11 mouse cellular contexts compared by ENCODE assay signal in the genomic region with DNA sequence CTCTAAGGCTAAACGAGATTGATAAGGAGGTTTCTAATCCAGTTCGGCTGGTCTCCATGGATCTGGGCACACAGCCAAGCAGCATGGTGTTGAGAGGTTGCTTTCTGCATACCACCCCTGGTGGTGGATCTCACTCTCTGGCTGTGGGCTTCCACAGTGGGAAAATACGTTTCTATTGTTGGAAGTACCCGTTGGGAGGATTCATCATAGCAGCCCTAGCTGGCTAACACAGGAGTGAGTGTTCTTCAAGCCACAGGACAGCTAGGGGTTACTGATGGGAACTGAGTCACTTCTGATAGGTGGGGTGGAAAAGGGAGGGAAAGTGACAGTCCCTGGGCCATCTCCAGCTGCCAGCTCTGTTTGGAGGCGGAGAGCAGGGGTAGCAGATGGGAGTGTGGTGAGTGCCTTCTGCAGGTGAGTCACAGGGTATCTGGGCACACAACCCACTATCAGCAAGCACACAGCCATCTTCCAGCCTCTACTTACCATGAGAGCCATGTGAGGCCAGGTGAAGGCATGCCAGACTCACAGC.
A peak's percentile ranks its signal among the peaks of the same experiment; 100 is the strongest.
DNase-seq lines count a peak whose midpoint lies in the region; ATAC-seq and TF ChIP-seq lines count a peak whose summit lies in the region.
"Had no signal": no experiment of that assay in that cellular context is flagged by ENCODE, and none has a peak within 500 bp of the region (broad histone marks: within the 10 kb centered on the region; RNA-seq: fewer than 3 reads in every experiment).

No protein-coding gene starts in this region.

- H3K27ac ChIP-seq in hindbrain, embryonic 11.5 days (ENCODE audit: low read depth, low read length) = no peak overlapping the region
- H3K27ac ChIP-seq in hindbrain, embryonic 12.5 days = no peak overlapping the region
- no peak overlapping the region for H3K27ac ChIP-seq in hindbrain, postnatal 0 days
- no peak overlapping the region for H3K27ac ChIP-seq in midbrain, embryonic 14.5 days (replicated peaks; ENCODE audit: low read depth, low read length)
- H3K27ac ChIP-seq: embryonic facial prominence, embryonic 15.5 days; limb, embryonic 12.5 days had no signal

- H3K79me2 ChIP-seq in C2C12 (ENCODE audit: control insufficient read depth, insufficient read depth) = no peaks in the 10 kb centered on the region

- no peaks in the 10 kb centered on the region for H3K9me3 ChIP-seq in hindbrain, embryonic 11.5 days (ENCODE audit: control insufficient read depth, low read length)
- no peaks in the 10 kb centered on the region for H3K9me3 ChIP-seq in hindbrain, embryonic 12.5 days (replicated peaks)
- no peaks in the 10 kb centered on the region for H3K9me3 ChIP-seq in hindbrain, postnatal 0 days (ENCODE audit: low read length)
- H3K9me3 ChIP-seq in midbrain, embryonic 14.5 days (ENCODE audit: control insufficient read depth, low read length) = no peaks in the 10 kb centered on the region
- H3K9me3 ChIP-seq: embryonic facial prominence, embryonic 15.5 days; limb, embryonic 12.5 days had no signal

- H3K4me2 ChIP-seq in hindbrain, embryonic 11.5 days (replicated peaks; ENCODE audit: low read depth, low read length) = no peak overlapping the region
- H3K4me2 ChIP-seq in hindbrain, embryonic 12.5 days (replicated peaks) = no peak overlapping the region
- no peak overlapping the region for H3K4me2 ChIP-seq in hindbrain, postnatal 0 days (ENCODE audit: low read depth, low read length)
- H3K4me2 ChIP-seq in midbrain, embryonic 14.5 days (ENCODE audit: low read length) = no peak overlapping the region
- H3K4me2 ChIP-seq: embryonic facial prominence, embryonic 15.5 days; limb, embryonic 12.5 days had no signal

- 65% methylated on average over 5 of the region's 5 CpGs for WGBS in hindbrain, embryonic 11.5 days
- 43% methylated on average over 5 of the region's 5 CpGs for WGBS in hindbrain, embryonic 12.5 days
- 24% methylated on average over 5 of the region's 5 CpGs for WGBS in hindbrain, postnatal 0 days
- 44% methylated on average over 5 of the region's 5 CpGs for WGBS in midbrain, embryonic 14.5 days

- H3K79me3 ChIP-seq in C2C12 (ENCODE audit: low read depth) = no peaks in the 10 kb centered on the region

- H3ac ChIP-seq in C2C12 (ENCODE audit: control insufficient read depth, insufficient read length, low read depth) = no peak overlapping the region

- no peaks in the 10 kb centered on the region for H3K36me3 ChIP-seq in hindbrain, embryonic 11.5 days (ENCODE audit: control insufficient read depth, insufficient read depth, low read length)
- no peaks in the 10 kb centered on the region for H3K36me3 ChIP-seq in hindbrain, embryonic 12.5 days
- no peaks in the 10 kb centered on the region for H3K36me3 ChIP-seq in C2C12 (ENCODE audit: control insufficient read depth, insufficient read depth)
- H3K36me3 ChIP-seq in hindbrain, postnatal 0 days (ENCODE audit: insufficient read depth, low read length) = no peaks in the 10 kb centered on the region
- no peaks in the 10 kb centered on the region for H3K36me3 ChIP-seq in midbrain, embryonic 14.5 days (ENCODE audit: control insufficient read depth, insufficient read depth, low read length)
- H3K36me3 ChIP-seq: embryonic facial prominence, embryonic 15.5 days; G1E; limb, embryonic 12.5 days had no signal

- H3K4me1 ChIP-seq in hindbrain, embryonic 11.5 days (replicated peaks; ENCODE audit: control insufficient read depth, insufficient read depth, low read length) = no peaks in the 10 kb centered on the region; the same call in 1 of the 2 replicates
- peaks cover 33% of the 10 kb centered on the region for H3K4me1 ChIP-seq in hindbrain, embryonic 12.5 days
- peaks cover 26% of the 10 kb centered on the region for H3K4me1 ChIP-seq in hindbrain, postnatal 0 days (ENCODE audit: insufficient read depth, low read length)
- peaks cover 15% of the 10 kb centered on the region for H3K4me1 ChIP-seq in midbrain, embryonic 14.5 days (ENCODE audit: control insufficient read depth, insufficient read depth, low read length)

- DNase-seq in hindbrain, embryonic 11.5 days (ENCODE audit: low spot score) = peak; percentile 27
- DNase-seq in cerebellum, postnatal 14 days = peak; percentile 57 to 68
- peak; percentile 72 for DNase-seq in hindbrain, postnatal 0 days (ENCODE audit: low spot score)
- DNase-seq in midbrain, embryonic 14.5 days = peak; percentile 76
- no peak for DNase-seq in thymus, postnatal 25 days

- no peaks in the 10 kb centered on the region for H3K27me3 ChIP-seq in hindbrain, embryonic 11.5 days (ENCODE audit: control insufficient read depth, insufficient read depth, low read length)
- H3K27me3 ChIP-seq in hindbrain, embryonic 12.5 days = no peaks in the 10 kb centered on the region
- no peaks in the 10 kb centered on the region for H3K27me3 ChIP-seq in C2C12 (ENCODE audit: control insufficient read depth, insufficient read depth, insufficient read length)
- H3K27me3 ChIP-seq in hindbrain, postnatal 0 days (ENCODE audit: insufficient read depth, low read length) = no peaks in the 10 kb centered on the region
- H3K27me3 ChIP-seq in midbrain, embryonic 14.5 days (ENCODE audit: control insufficient read depth, insufficient read depth, low read length) = no peaks in the 10 kb centered on the region
- H3K27me3 ChIP-seq: embryonic facial prominence, embryonic 15.5 days had no signal

- no peak overlapping the region for H3K9ac ChIP-seq in hindbrain, embryonic 11.5 days (ENCODE audit: low read depth, low read length)
- no peak overlapping the region for H3K9ac ChIP-seq in hindbrain, embryonic 12.5 days
- no peak overlapping the region for H3K9ac ChIP-seq in hindbrain, postnatal 0 days (replicated peaks; ENCODE audit: low read length)
- no peak overlapping the region for H3K9ac ChIP-seq in midbrain, embryonic 14.5 days (replicated peaks; ENCODE audit: low read length)
- H3K9ac ChIP-seq: embryonic facial prominence, embryonic 15.5 days; limb, embryonic 12.5 days had no signal

- ATAC-seq in hindbrain, embryonic 11.5 days (ENCODE audit: low FRiP score) = no peak
- no peak; the same call in 1 of the 2 replicates for ATAC-seq in hindbrain, embryonic 12.5 days (ENCODE audit: low FRiP score)
- peak; percentile 27; the same call in 1 of the 2 replicates for ATAC-seq in hindbrain, postnatal 0 days
- ATAC-seq in midbrain, embryonic 14.5 days (ENCODE audit: low FRiP score, low TSS enrichment) = no peak
- no peak for ATAC-seq in inflammation-experienced regulatory T-cells, adult 6 months

- no peak for TF ChIP-seq CTCF in C2C12 (IDR thresholded peaks at IDR 0.05; ENCODE audit: control insufficient read depth, insufficient read depth, insufficient read length)
- peak; percentile 60 for TF ChIP-seq CTCF in hindbrain, postnatal 0 days (IDR thresholded peaks at IDR 0.05; ENCODE audit: low read depth)

- H3K4me3 ChIP-seq in hindbrain, embryonic 11.5 days (ENCODE audit: low read depth, low read length) = no peak overlapping the region
- H3K4me3 ChIP-seq in hindbrain, embryonic 12.5 days = no peak overlapping the region
- H3K4me3 ChIP-seq in C2C12 (ENCODE audit: insufficient read depth, poor library complexity, severe bottlenecking) = no peak overlapping the region
- no peak overlapping the region for H3K4me3 ChIP-seq in hindbrain, postnatal 0 days (ENCODE audit: low read length)
- H3K4me3 ChIP-seq in midbrain, embryonic 14.5 days (replicated peaks; ENCODE audit: low read depth, low read length) = no peak overlapping the region
- H3K4me3 ChIP-seq: embryonic facial prominence, embryonic 15.5 days; limb, embryonic 12.5 days had no signal

TF ChIP-seq in C2C12, 6 proteins besides CTCF, POLR2A, EP300 and RAD21:
- TF ChIP-seq MAX (IDR thresholded peaks at IDR 0.05) = peak; percentile 4
- TF ChIP-seq USF1 (IDR thresholded peaks at IDR 0.05; ENCODE audit: low read depth) = no peak
- peak; percentile 51 for TF ChIP-seq MYOD1 (IDR thresholded peaks at IDR 0.05; ENCODE audit: control insufficient read depth, insufficient read length, low read depth)
